In genomic region chr2:10371899-10372298, GRCm38 (mm10) we compare ENCODE assay signal across 8 mouse cellular contexts. TPM values are rescaled to one million over a fixed set of nuclear protein-coding genes. Genes with fewer than 3 reads are reported as not detected.
DNase-seq lines count a peak whose midpoint lies in the region; ATAC-seq lines count a peak whose summit lies in the region.

No protein-coding gene starts in this region.

- no peak overlapping the region for H3K27ac ChIP-seq in kidney, embryonic 15.5 days
- no peak overlapping the region for H3K27ac ChIP-seq in embryonic facial prominence, embryonic 10.5 days (replicated peaks)
- no peak overlapping the region for H3K27ac ChIP-seq in hindbrain, embryonic 16.5 days (ENCODE audit: low read depth, low read length)
- H3K27ac ChIP-seq in midbrain, embryonic 16.5 days (ENCODE audit: low read length), result no peak overlapping the region

- no peak overlapping the region for H3K9ac ChIP-seq in kidney, embryonic 15.5 days
- no peak overlapping the region for H3K9ac ChIP-seq in hindbrain, embryonic 16.5 days (ENCODE audit: low read depth, low read length)
- H3K9ac ChIP-seq in midbrain, embryonic 16.5 days (ENCODE audit: low read depth, low read length), result no peak overlapping the region

- H3K4me1 ChIP-seq in kidney, embryonic 15.5 days, result peaks cover 32% of the 10 kb centered on the region
- peaks cover 28% of the 10 kb centered on the region for H3K4me1 ChIP-seq in embryonic facial prominence, embryonic 10.5 days
- H3K4me1 ChIP-seq in hindbrain, embryonic 16.5 days (ENCODE audit: control insufficient read depth, insufficient read depth, low read depth, low read length), result peaks cover 21% of the 10 kb centered on the region
- H3K4me1 ChIP-seq in midbrain, embryonic 16.5 days (ENCODE audit: control insufficient read depth, insufficient read depth, low read length), result peaks cover 16% of the 10 kb centered on the region

- H3K9me3 ChIP-seq in kidney, embryonic 15.5 days (replicated peaks), result no peaks in the 10 kb centered on the region
- H3K9me3 ChIP-seq in embryonic facial prominence, embryonic 10.5 days, result no peaks in the 10 kb centered on the region
- no peaks in the 10 kb centered on the region for H3K9me3 ChIP-seq in hindbrain, embryonic 16.5 days (ENCODE audit: control insufficient read depth, low read length)
- H3K9me3 ChIP-seq in midbrain, embryonic 16.5 days (replicated peaks; ENCODE audit: control insufficient read depth, low read length, poor library complexity, severe bottlenecking), result no peaks in the 10 kb centered on the region

- H3K36me3 ChIP-seq in kidney, embryonic 15.5 days, result no peaks in the 10 kb centered on the region
- H3K36me3 ChIP-seq in embryonic facial prominence, embryonic 10.5 days (replicated peaks), result no peaks in the 10 kb centered on the region
- no peaks in the 10 kb centered on the region for H3K36me3 ChIP-seq in hindbrain, embryonic 16.5 days (ENCODE audit: control insufficient read depth, insufficient read depth, low read length)
- no peaks in the 10 kb centered on the region for H3K36me3 ChIP-seq in midbrain, embryonic 16.5 days (ENCODE audit: control insufficient read depth, insufficient read depth, low read length)

- H3K4me3 ChIP-seq in kidney, embryonic 15.5 days (replicated peaks), result peak overlapping the region; percentile 53
- H3K4me3 ChIP-seq in embryonic facial prominence, embryonic 10.5 days, result peak overlapping the region; percentile 68
- H3K4me3 ChIP-seq in hindbrain, embryonic 16.5 days (ENCODE audit: low read length), result peak overlapping the region; percentile 50
- peak overlapping the region; percentile 74 for H3K4me3 ChIP-seq in midbrain, embryonic 16.5 days (ENCODE audit: low read depth, low read length)

- no peak for DNase-seq in kidney, postnatal 25 days
- DNase-seq in embryonic facial prominence, embryonic 10.5 days (ENCODE audit: low spot score), result peak; percentile 34
- no peak for DNase-seq in gastrocnemius, adult 8-10 months (ENCODE audit: low spot score in 2 of 2)
- no peak for DNase-seq in MN1 (ENCODE audit: low spot score)

- 0 out of 2 replicates have a peak, but pooled peaks have one; percentile 8 for ATAC-seq in kidney, embryonic 15.5 days (replicated peaks; ENCODE audit: low FRiP score)
- no peak for ATAC-seq in hindbrain, embryonic 16.5 days
- ATAC-seq in midbrain, embryonic 16.5 days, result no peak
- ATAC-seq in inflammation-experienced regulatory T-cells, adult 6 months, result no peak

- WGBS in kidney, embryonic 15.5 days, result under 1% methylated on average over 9 of the region's 18 CpGs
- WGBS in embryonic facial prominence, embryonic 10.5 days, result under 1% methylated on average over 13 of the region's 18 CpGs
- 0% methylated on average over 10 of the region's 18 CpGs for WGBS in hindbrain, embryonic 16.5 days
- WGBS in midbrain, embryonic 16.5 days, result 4% methylated on average over 6 of the region's 18 CpGs

- H3K4me2 ChIP-seq in kidney, embryonic 15.5 days, result peak overlapping the region; percentile 97
- H3K4me2 ChIP-seq in hindbrain, embryonic 16.5 days (ENCODE audit: low read length), result peak overlapping the region; percentile 93
- peak overlapping the region; percentile 93 for H3K4me2 ChIP-seq in midbrain, embryonic 16.5 days (ENCODE audit: low read length)

- H3K27me3 ChIP-seq in kidney, embryonic 15.5 days, result peaks cover 79% of the 10 kb centered on the region
- peaks cover 89% of the 10 kb centered on the region for H3K27me3 ChIP-seq in embryonic facial prominence, embryonic 10.5 days (replicated peaks; ENCODE audit: low read depth, poor library complexity, severe bottlenecking)
- H3K27me3 ChIP-seq in hindbrain, embryonic 16.5 days (replicated peaks; ENCODE audit: control insufficient read depth, insufficient read depth, low read length), result peaks cover 39% of the 10 kb centered on the region
- H3K27me3 ChIP-seq in midbrain, embryonic 16.5 days (ENCODE audit: control insufficient read depth, insufficient read depth, low read depth, low read length), result peaks cover 31% of the 10 kb centered on the region

RNA-seq across cellular contexts. Expression of gene Sfmbt2, which starts 1.6 kb away (rescaled TPM):
- polyA plus RNA-seq in kidney, embryonic 15.5 days (2015; fragmentation: Nextera tagmentation; extraction: Ambion mirVana), result 1.7 and 2.0 TPM in 2 replicates
- 1.3 and 1.5 TPM in 2 replicates for polyA plus RNA-seq in embryonic facial prominence, embryonic 10.5 days (2016; fragmentation: Nextera tagmentation; extraction: Ambion mirVana)
- polyA plus RNA-seq in hindbrain, embryonic 16.5 days (2015; fragmentation: Nextera tagmentation; extraction: Ambion mirVana), result 6.3 and 6.6 TPM in 2 replicates
- 6.1 and 6.5 TPM in 2 replicates for polyA plus RNA-seq in midbrain, embryonic 16.5 days (2015; fragmentation: Nextera tagmentation; extraction: Ambion mirVana)
- total RNA-seq in gastrocnemius, adult 8-10 months (2022), result under 1 TPM in 2 of 4 experiments, not detected in 2; 0.08 to 0.20 TPM
- polyA plus RNA-seq in inflammation-experienced regulatory T-cells, adult 6 months (2017; shearing (Covaris generic)), result 1 to 10 TPM; 1.2 to 2.9 (median 2.7) TPM
